Mouse (Mus musculus) forebrain, embryonic 12.5 days (tissue): Measurements from ENCODE around the gene Pla2r1. TPM values are rescaled to one million over a fixed set of nuclear protein-coding genes. Genes with fewer than 3 reads are reported as not detected.
A peak's percentile ranks its signal among the peaks of the same experiment; 100 is the strongest.

Experiments used
- ATAC-seq: fragments of 200-750 bp; cut with Nextera tagmentation; 2 replicates; pipeline ENCODE4 v1.8.0; 2017; ENCODE audit warnings: moderate TSS enrichment; ENCODE audit not compliant: low FRiP score
- H3K27ac ChIP-seq: fragments of 300-500 bp; sonication (generic); 2 replicates; pipeline ENCODE4 v1.5.1; 2016; ENCODE audit warnings: mild to moderate bottlenecking
- H3K27me3 ChIP-seq: fragments of 300-500 bp; sonication (generic); 2 replicates; pipeline ENCODE4 v1.6.1; 2016; ENCODE audit warnings: mild to moderate bottlenecking
- H3K36me3 ChIP-seq: fragments of 300-500 bp; sonication (generic); replicated peaks from 2 replicates; pipeline ENCODE4 v1.6.1; 2016; ENCODE audit warnings: mild to moderate bottlenecking
- H3K4me1 ChIP-seq: fragments of 300-500 bp; sonication (generic); 2 replicates; pipeline ENCODE4 v1.6.1; 2016
- H3K4me2 ChIP-seq: fragments of 300-500 bp; sonication (generic); 2 replicates; pipeline ENCODE4 v1.6.1; 2016; ENCODE audit warnings: mild to moderate bottlenecking, moderate library complexity
- H3K4me3 ChIP-seq: fragments of 300-500 bp; sonication (generic); replicated peaks from 2 replicates; pipeline ENCODE4 v1.5.1; 2016; ENCODE audit warnings: mild to moderate bottlenecking
- H3K9ac ChIP-seq: fragments of 300-500 bp; sonication (generic); 2 replicates; pipeline ENCODE4 v1.6.1; 2016; ENCODE audit warnings: mild to moderate bottlenecking
- H3K9me3 ChIP-seq: fragments of 300-500 bp; sonication (generic); 2 replicates; pipeline ENCODE4 v1.6.1; 2016
- WGBS: fragments of 180-500 bp; shearing (Covaris S2); methylation state at CpG from one replicate; pipeline ENCODE4 v1.1.7; 2016; 5-methylcytosine and 5-hydroxymethylcytosine counted together
- polyA plus RNA-seq: library from polyadenylated mRNA; unstranded; fragments of >200 nt; fragmentation: Nextera tagmentation; extraction: Ambion mirVana; gene quantifications from 2 replicates; pipeline ENCODE4 v1.2.1, GENCODE M21; 2016

Gene Pla2r1
- polyA plus RNA-seq, 1 experiment from 2014 or later, result 0.83 TPM

DNA sequence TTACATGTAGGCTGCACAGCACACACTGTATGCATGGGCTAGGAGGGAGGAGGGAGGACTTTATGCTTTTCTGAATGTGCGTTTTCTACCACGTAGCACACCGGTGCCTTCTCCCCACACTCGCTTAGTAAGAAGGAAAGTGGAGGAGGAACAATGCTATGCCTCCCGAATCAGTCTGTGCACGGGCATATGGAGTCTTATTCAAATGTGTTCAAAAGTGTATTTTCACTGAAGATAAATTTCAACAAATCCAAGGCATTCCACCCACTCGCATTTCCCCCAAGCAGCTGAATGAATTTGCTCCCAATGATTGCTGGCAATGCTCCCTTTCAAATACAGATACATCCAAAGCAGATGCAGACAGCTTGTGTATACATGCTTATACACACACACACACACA, 73.2 kb downstream of the Pla2r1 start:
- ATAC-seq, result no peak
- 91% methylated on average over 7 of the region's 7 CpGs for WGBS
- no peaks in the 10 kb centered on the region for H3K27me3 ChIP-seq
- H3K4me3 ChIP-seq, result no peak overlapping the region
- no peaks in the 10 kb centered on the region for H3K9me3 ChIP-seq
- no peak overlapping the region for H3K27ac ChIP-seq
- H3K4me2 ChIP-seq, result no peak overlapping the region
- no peak overlapping the region for H3K9ac ChIP-seq
- H3K4me1 ChIP-seq, result no peaks in the 10 kb centered on the region
- H3K36me3 ChIP-seq, result no peaks in the 10 kb centered on the region

DNA sequence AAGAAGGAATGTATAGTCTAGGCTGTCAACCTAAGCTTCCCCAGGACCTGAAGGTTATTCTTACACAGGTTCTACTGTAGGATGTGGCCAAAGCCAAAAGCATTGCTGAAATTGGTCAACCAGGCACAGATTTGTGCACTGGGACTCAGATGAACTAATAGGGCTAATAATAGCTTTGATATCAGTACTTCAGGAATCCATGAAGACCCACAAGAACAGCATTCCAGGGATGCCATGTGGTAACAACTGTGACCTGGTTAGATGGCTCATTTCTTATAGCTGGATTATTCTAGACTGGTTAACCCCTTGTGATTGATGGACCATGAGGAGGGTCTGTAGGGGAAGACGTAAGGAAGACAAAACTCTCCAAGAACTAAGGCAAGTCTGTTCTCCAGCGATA, 74.3 kb downstream of the Pla2r1 start:
- WGBS, result 90% methylated on average over 2 of the region's 2 CpGs
- H3K27me3 ChIP-seq, result no peaks in the 10 kb centered on the region
- no peak overlapping the region for H3K4me3 ChIP-seq
- no peak overlapping the region for H3K27ac ChIP-seq
- no peaks in the 10 kb centered on the region for H3K36me3 ChIP-seq
- H3K9ac ChIP-seq, result no peak overlapping the region
- ATAC-seq, result no peak
- H3K4me2 ChIP-seq, result no peak overlapping the region
- H3K9me3 ChIP-seq, result no peaks in the 10 kb centered on the region
- H3K4me1 ChIP-seq, result no peaks in the 10 kb centered on the region

- Histone ChIP-seq H3K36me3 (no peaks in the 10 kb centered on the region), H3K4me2 (no peak overlapping the region), H3K9ac (no peak overlapping the region), H3K9me3 (no peaks in the 10 kb centered on the region), H3K27ac (no peak overlapping the region), H3K27me3 (no peaks in the 10 kb centered on the region), H3K4me3 (no peak overlapping the region), H3K4me1 (peaks cover 4% of the 10 kb centered on the region; the same call in 1 of the 2 replicates)
- ATAC-seq, result 0 out of 2 replicates have a peak, but pooled peaks have one; percentile 36
- WGBS, result 64% methylated on average over 11 of the region's 11 CpGs
Observed at GRCm38 (mm10) chr2:60468901-60469770, 84.0 kb downstream of the Pla2r1 start.

- H3K9me3 ChIP-seq, result no peaks in the 10 kb centered on the region
- H3K9ac ChIP-seq, result no peak overlapping the region
- no peaks in the 10 kb centered on the region for H3K36me3 ChIP-seq
- no peak for ATAC-seq
- no peak overlapping the region for H3K27ac ChIP-seq
- WGBS, result 40% methylated on average over 7 of the region's 7 CpGs
- no peaks in the 10 kb centered on the region for H3K27me3 ChIP-seq
- no peak overlapping the region for H3K4me3 ChIP-seq
- H3K4me2 ChIP-seq, result no peak overlapping the region
- H3K4me1 ChIP-seq, result peaks cover 3% of the 10 kb centered on the region
Observed at GRCm38 (mm10) chr2:60452376-60452775, 100.7 kb downstream of the Pla2r1 start.

GRCm38 (mm10) chr2:60451119-60451773, 101.9 kb downstream of the Pla2r1 start:
- no peak for ATAC-seq
- Histone ChIP-seq H3K4me2 (no peak overlapping the region), H3K4me1 (peaks cover 3% of the 10 kb centered on the region)

DNA sequence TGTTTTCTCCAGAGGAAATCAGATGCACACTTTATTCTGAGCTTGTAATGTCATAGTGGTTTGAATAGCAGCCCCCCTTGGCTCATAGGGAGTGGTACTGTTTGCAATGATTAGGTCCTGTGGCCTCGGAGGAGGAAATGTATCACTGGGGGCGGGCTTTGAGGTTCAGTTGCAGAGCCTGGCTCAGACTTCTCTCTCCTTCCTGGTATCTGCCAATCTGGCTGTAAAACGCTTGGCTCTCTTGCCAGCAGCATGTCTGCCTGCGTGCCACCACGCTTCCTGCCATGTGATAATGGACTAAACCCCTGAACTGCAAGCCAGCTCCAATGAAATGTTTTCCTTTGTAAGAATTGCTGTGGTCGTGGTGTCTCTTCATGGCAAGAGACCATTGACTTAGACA, 103.4 kb downstream of the Pla2r1 start:
- WGBS, result 81% methylated on average over 6 of the region's 6 CpGs
- H3K27ac ChIP-seq, result no peak overlapping the region
- H3K9me3 ChIP-seq, result no peaks in the 10 kb centered on the region
- H3K9ac ChIP-seq, result no peak overlapping the region
- H3K27me3 ChIP-seq, result no peaks in the 10 kb centered on the region
- H3K4me1 ChIP-seq, result peaks cover 3% of the 10 kb centered on the region
- H3K4me3 ChIP-seq, result no peak overlapping the region
- no peak overlapping the region for H3K4me2 ChIP-seq
- H3K36me3 ChIP-seq, result no peaks in the 10 kb centered on the region
- ATAC-seq, result no peak

More at GRCm38 (mm10) chr2:60451119-60451773, 101.9 kb downstream of the Pla2r1 start:
- H3K27ac ChIP-seq, result no peak overlapping the region
- no peak overlapping the region for H3K4me3 ChIP-seq
- H3K9me3 ChIP-seq, result no peaks in the 10 kb centered on the region
- no peaks in the 10 kb centered on the region for H3K36me3 ChIP-seq
- 32% methylated on average over 3 of the region's 3 CpGs for WGBS
- H3K9ac ChIP-seq, result no peak overlapping the region
- no peaks in the 10 kb centered on the region for H3K27me3 ChIP-seq

DNA sequence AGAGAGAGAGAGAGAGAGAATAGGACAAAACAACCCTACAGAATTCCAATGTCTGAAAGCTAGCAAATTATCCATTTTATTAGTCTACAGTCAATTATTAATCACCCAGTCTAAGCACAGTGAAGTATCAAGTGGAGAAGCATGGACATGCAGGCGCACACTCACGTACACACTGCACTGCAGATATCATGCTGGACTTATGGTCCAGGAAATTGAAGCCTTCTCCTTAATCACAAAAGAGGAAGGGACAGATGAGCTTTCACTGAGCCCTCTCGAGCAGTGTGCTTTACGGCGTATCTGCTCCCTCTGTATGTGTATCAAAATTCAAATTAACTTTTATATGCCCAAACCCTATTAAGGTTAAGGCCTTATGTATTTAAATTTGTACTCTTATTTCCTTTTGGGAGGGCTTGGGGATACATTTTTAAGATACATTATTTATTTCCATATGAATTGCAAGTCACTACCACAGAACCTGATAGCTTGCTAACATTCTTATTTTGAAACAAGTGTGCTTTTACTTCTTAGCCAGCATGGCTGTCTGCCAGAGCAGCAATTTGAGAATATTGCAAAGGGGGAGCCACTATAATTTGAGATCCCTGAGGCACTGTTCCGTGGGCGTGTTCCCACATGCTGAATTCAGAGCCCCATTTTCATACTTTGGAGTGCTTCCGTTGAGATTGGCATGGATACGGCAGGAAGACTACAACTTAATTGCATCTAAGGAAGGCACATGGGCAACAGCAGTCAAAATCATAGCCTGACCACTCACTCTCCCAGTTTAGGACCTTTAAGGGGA, 108.2 kb downstream of the Pla2r1 start:
- Histone ChIP-seq H3K4me3 (no peak overlapping the region), H3K9me3 (no peaks in the 10 kb centered on the region), H3K4me2 (no peak overlapping the region), H3K9ac (no peak overlapping the region), H3K27me3 (no peaks in the 10 kb centered on the region), H3K27ac (no peak overlapping the region), H3K4me1 (no peaks in the 10 kb centered on the region), H3K36me3 (no peaks in the 10 kb centered on the region)
- no peak for ATAC-seq
- WGBS, result 78% methylated on average over 9 of the region's 9 CpGs

DNA sequence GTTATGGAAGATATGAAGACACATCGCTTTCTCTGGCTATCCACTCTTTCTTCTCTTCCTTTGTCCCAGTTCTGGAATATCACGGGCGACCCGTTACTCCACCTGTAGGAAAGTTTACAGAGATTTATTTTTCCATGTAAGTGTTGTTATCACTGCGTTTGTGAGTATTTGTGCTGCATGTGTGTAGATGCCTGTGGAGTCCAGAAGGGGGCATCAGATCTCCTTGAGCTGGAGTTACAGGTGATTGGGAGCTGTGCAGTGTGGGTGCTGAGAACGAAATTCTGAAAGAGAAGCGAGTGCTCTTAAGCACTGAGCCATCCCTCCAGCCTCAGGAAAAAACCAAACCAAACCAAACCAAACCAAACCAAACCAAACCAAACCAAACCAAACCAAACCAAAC, 109.8 kb downstream of the Pla2r1 start:
- H3K4me1 ChIP-seq, result no peaks in the 10 kb centered on the region
- no peaks in the 10 kb centered on the region for H3K9me3 ChIP-seq
- no peak overlapping the region for H3K4me3 ChIP-seq
- H3K27me3 ChIP-seq, result no peaks in the 10 kb centered on the region
- H3K36me3 ChIP-seq, result no peaks in the 10 kb centered on the region
- H3K9ac ChIP-seq, result no peak overlapping the region
- ATAC-seq, result no peak
- no peak overlapping the region for H3K27ac ChIP-seq
- no peak overlapping the region for H3K4me2 ChIP-seq
- 92% methylated on average over 7 of the region's 7 CpGs for WGBS

DNA sequence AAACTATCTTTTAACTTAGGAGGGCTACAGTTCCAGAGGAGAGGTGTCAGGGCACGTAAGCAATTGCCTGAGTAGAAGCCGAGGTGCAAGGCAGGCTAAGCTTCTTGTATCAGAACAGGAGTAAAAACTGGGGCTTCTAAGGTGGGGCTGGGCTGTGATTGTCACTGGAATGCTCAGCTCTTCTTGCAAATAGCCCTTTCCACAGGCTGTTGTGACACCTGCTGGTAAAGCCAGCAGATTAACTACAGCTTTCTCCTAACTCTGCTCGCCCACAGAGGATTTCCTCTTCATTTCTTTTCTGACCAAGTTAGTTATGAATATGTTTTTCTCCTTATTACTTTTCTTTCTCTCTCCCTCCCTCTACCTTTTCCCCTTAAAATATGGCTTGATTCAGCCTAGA, 111.2 kb downstream of the Pla2r1 start:
- 10% methylated on average over 3 of the region's 3 CpGs for WGBS
- H3K4me1 ChIP-seq, result no peaks in the 10 kb centered on the region
- H3K9ac ChIP-seq, result no peak overlapping the region
- H3K27me3 ChIP-seq, result no peaks in the 10 kb centered on the region
- no peaks in the 10 kb centered on the region for H3K9me3 ChIP-seq
- H3K4me2 ChIP-seq, result no peak overlapping the region
- H3K27ac ChIP-seq, result no peak overlapping the region
- no peaks in the 10 kb centered on the region for H3K36me3 ChIP-seq
- H3K4me3 ChIP-seq, result no peak overlapping the region
- no peak for ATAC-seq

- WGBS, result 88% methylated on average over 5 of the region's 5 CpGs
- H3K27me3 ChIP-seq, result no peaks in the 10 kb centered on the region
- H3K27ac ChIP-seq, result no peak overlapping the region
- no peaks in the 10 kb centered on the region for H3K4me1 ChIP-seq
- no peak for ATAC-seq
- no peak overlapping the region for H3K9ac ChIP-seq
- H3K36me3 ChIP-seq, result no peaks in the 10 kb centered on the region
- no peak overlapping the region for H3K4me2 ChIP-seq
- no peak overlapping the region for H3K4me3 ChIP-seq
- no peaks in the 10 kb centered on the region for H3K9me3 ChIP-seq
Observed at GRCm38 (mm10) chr2:60436802-60437201, 116.3 kb downstream of the Pla2r1 start.

DNA sequence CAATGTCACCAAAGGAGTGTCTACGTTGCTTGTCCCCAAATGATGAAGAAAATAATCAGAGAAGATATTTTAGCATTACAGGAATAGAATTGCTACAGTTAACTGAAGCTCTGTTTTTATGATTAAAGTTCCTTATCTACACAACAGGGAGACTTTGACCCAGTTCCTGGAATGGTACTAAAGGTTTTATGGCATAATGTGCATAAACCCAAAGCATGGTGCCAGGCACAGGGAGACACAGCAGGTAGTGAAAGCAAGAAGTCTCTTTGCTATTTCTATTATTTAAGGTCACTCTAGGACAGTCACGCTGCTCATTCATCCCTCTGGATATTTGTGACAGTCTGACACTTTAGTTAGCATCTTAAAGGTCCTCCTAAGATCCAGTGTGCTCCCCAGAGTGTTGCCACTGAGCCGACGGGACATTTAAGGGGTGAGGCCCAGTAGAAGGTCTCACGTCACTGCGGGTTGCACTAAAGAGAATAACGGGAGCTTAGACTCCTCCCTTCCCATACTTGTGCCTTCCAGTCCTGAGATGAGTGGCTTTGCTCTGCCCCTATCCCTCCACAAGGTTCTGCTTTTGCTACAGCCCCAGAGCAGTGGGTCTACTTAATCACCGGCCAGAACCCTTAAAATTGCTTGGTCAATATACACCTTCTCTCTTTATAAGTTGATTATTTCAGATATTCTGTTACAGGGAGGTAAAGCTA, 122.6 kb downstream of the Pla2r1 start:
- Histone ChIP-seq H3K27ac (no peak overlapping the region), H3K9ac (no peak overlapping the region), H3K4me2 (no peak overlapping the region), H3K4me1 (no peaks in the 10 kb centered on the region), H3K36me3 (no peaks in the 10 kb centered on the region), H3K9me3 (no peaks in the 10 kb centered on the region), H3K4me3 (no peak overlapping the region), H3K27me3 (no peaks in the 10 kb centered on the region)
- WGBS, result 83% methylated on average over 8 of the region's 8 CpGs
- no peak for ATAC-seq

DNA sequence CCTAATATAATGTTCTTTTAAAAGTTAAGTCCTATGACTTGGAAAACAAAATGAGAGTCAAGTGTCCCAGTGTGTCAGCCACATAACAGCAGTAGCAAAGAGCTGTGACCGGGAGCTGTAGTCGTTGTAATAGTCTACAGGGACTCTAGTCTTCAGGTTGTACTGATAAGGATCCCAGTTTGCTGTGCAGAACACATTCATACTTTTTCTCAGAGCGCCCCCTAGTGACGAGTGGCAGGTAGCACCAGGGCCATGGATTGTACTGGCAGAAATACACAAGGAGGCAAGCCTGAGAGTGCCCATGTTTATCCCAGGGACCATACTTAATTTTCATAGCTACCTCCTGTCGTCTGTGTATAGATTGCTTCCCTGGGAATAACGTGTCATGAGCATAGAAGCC, 135.0 kb downstream of the Pla2r1 start:
- H3K9me3 ChIP-seq, result no peaks in the 10 kb centered on the region
- no peaks in the 10 kb centered on the region for H3K36me3 ChIP-seq
- no peak overlapping the region for H3K27ac ChIP-seq
- H3K27me3 ChIP-seq, result 0 out of 2 replicates have a peak, but pooled peaks cover 2% of the 10 kb centered on the region
- 10% methylated on average over 6 of the region's 6 CpGs for WGBS
- H3K4me1 ChIP-seq, result no peaks in the 10 kb centered on the region
- H3K4me3 ChIP-seq, result no peak overlapping the region
- H3K4me2 ChIP-seq, result no peak overlapping the region
- ATAC-seq, result peak; percentile 73; the same call in 1 of the 2 replicates
- no peak overlapping the region for H3K9ac ChIP-seq
